Mouse (Mus musculus): ENCODE results near the gene Cpxm2.

DNA sequence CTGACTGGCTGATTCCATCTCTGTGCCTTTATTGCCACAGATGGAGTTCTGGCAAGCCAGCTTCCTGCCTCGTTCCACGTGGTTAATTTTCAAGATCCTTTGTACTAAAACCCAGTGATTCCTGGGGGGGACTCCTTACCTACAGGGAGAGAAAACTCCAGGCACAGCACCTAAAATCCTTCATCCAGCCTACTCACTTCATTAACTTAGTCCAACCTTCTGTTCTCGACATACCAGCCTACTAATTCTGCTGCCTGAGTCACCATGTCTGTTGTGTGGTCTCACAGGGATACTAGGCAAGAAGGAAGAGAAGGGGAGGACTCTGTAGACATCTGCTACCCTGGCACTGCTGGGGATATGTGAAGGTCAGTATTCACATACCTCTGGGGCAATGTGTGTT lies 80.0 kb downstream of the Cpxm2 start:
- TF ChIP-seq POLR2A (IDR thresholded peaks at IDR 0.05; ENCODE audit: low read depth, low read length) (no peak), CTCF (IDR thresholded peaks at IDR 0.05; ENCODE audit: extremely low read depth, insufficient read depth, insufficient read length, insufficient replicate concordance) (no peak)

Data from spleen, adult 2 months (tissue).